Mouse (Mus musculus): ENCODE data around the gene Gm20441.

Gene Gm20441

DNA sequence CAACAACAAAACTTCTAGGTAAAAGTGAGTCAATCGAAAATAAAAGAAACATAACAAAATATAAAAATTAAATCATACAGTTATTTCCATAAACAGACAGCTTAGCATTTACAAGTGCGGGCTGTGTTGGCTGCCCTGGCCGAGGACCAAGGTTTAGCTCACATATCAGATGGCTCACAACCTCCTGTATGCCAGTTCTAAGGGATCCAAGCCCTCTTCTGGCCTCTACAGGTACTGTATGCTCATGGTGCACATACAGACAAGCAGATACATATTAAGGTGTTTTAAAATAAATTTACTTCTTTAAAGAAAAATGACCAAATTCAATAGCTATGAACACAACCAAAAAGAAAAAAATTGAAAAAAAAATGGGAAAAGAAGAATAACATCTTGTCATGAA is 20.4 kb downstream of the Gm20441 start:
- Histone ChIP-seq H3K36me3 (ENCODE audit: insufficient read depth, low read length) (peaks cover 64% of the 10 kb centered on the region), H3K27me3 (ENCODE audit: insufficient read depth, low read length) (no peaks in the 10 kb centered on the region), H3K9me3 (ENCODE audit: low read length) (no peaks in the 10 kb centered on the region), H3K4me3 (replicated peaks; ENCODE audit: low read length) (no peak overlapping the region), H3K4me1 (replicated peaks; ENCODE audit: low read depth, low read length) (peaks cover 30% of the 10 kb centered on the region)
- peak; percentile 45 for TF ChIP-seq CTCF (conservative IDR thresholded peaks at IDR 0.05; ENCODE audit: low read length)
- TF ChIP-seq POU5F1 (IDR thresholded peaks at IDR 0.05; ENCODE audit: borderline replicate concordance, low read length), result no peak
- TF ChIP-seq NANOG (IDR thresholded peaks at IDR 0.05; ENCODE audit: borderline replicate concordance, low read length), result no peak

DNA sequence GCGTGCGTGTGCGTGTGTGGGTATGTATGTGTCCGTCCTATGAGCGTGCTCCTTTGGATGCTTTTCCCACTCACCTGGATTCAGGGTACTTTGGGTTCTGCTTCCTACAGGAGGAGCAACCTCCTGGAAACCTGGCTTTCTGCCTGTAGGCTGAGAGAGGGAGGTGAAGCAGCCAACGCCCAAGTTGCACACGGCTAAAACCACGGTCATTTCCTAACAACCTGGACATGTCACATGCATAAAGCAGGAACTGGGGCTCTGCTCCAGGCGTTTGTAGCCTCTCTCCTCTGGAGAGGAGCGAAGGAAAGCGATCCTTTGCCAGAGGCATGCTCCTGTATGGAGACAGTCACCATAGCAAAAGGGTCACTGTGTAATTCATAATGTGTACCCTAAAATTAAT is 24.0 kb downstream of the Gm20441 start:
- no peak for TF ChIP-seq CTCF (conservative IDR thresholded peaks at IDR 0.05; ENCODE audit: low read length)
- no peak for TF ChIP-seq POU5F1 (IDR thresholded peaks at IDR 0.05; ENCODE audit: borderline replicate concordance, low read length)
- no peak for TF ChIP-seq NANOG (IDR thresholded peaks at IDR 0.05; ENCODE audit: borderline replicate concordance, low read length)

DNA sequence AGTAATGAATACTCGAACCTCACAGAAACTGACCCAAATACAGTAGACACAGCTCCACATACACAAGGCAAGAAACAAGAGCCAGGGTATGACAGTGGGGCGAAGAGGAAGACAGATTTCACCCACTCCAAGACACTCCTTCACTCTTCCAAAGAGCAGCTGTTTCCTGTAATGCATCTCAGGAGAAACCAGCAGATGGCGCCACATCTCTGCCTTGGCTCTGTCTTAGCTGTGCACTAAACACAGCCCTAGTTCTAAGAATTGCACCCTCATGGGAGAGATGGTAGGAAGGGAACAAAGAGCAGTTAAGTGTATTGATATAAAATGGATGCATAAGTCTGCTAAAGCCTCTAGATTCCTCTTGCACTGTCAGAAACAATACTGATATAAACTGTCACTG is 36.7 kb downstream of the Gm20441 start:
- Histone ChIP-seq H3K27me3 (ENCODE audit: insufficient read depth, low read length) (no peaks in the 10 kb centered on the region), H3K4me3 (replicated peaks; ENCODE audit: low read length) (no peak overlapping the region), H3K36me3 (ENCODE audit: insufficient read depth, low read length) (peaks cover 98% of the 10 kb centered on the region), H3K4me1 (replicated peaks; ENCODE audit: low read depth, low read length) (peaks cover 4% of the 10 kb centered on the region; the same call in 1 of the 2 replicates), H3K9me3 (ENCODE audit: low read length) (no peaks in the 10 kb centered on the region)
- TF ChIP-seq CTCF (conservative IDR thresholded peaks at IDR 0.05; ENCODE audit: low read length) (peak; percentile 79), POU5F1 (IDR thresholded peaks at IDR 0.05; ENCODE audit: borderline replicate concordance, low read length) (no peak), NANOG (IDR thresholded peaks at IDR 0.05; ENCODE audit: borderline replicate concordance, low read length) (no peak)

More for the DNA sequence above, 24.0 kb downstream of the Gm20441 start:
- H3K36me3 ChIP-seq (ENCODE audit: insufficient read depth, low read length), result peaks cover 90% of the 10 kb centered on the region
- H3K4me1 ChIP-seq (replicated peaks; ENCODE audit: low read depth, low read length), result peaks cover 24% of the 10 kb centered on the region
- H3K4me3 ChIP-seq (replicated peaks; ENCODE audit: low read length), result no peak overlapping the region
- H3K27me3 ChIP-seq (ENCODE audit: insufficient read depth, low read length), result no peaks in the 10 kb centered on the region
- H3K9me3 ChIP-seq (ENCODE audit: low read length), result no peaks in the 10 kb centered on the region

DNA sequence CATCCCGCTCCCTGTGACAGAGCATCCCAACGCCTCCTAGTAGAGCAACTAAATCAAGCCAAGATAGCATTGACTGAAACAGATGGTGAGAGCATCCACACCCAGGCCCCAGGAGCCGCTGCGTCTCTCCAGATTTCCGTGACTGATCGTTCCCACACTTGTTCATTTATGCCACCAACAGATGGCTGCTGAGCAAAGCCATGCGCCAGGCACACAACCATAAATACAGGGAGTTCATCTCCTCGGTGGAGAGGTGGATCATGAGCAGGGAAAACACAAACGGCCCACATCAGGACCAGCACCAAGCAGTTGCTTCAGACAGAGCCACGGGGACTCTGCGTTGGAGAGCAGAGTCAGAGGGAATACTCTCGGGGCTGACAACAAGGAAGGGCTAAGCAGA is 37.4 kb downstream of the Gm20441 start:
- no peak for TF ChIP-seq CTCF (conservative IDR thresholded peaks at IDR 0.05; ENCODE audit: low read length)
- TF ChIP-seq NANOG (IDR thresholded peaks at IDR 0.05; ENCODE audit: borderline replicate concordance, low read length), result no peak
- TF ChIP-seq POU5F1 (IDR thresholded peaks at IDR 0.05; ENCODE audit: borderline replicate concordance, low read length), result no peak
- Histone ChIP-seq H3K36me3 (ENCODE audit: insufficient read depth, low read length) (peaks cover 100% of the 10 kb centered on the region), H3K9me3 (ENCODE audit: low read length) (no peaks in the 10 kb centered on the region), H3K4me1 (replicated peaks; ENCODE audit: low read depth, low read length) (peaks cover 4% of the 10 kb centered on the region; the same call in 1 of the 2 replicates), H3K4me3 (replicated peaks; ENCODE audit: low read length) (no peak overlapping the region), H3K27me3 (ENCODE audit: insufficient read depth, low read length) (no peaks in the 10 kb centered on the region)

DNA sequence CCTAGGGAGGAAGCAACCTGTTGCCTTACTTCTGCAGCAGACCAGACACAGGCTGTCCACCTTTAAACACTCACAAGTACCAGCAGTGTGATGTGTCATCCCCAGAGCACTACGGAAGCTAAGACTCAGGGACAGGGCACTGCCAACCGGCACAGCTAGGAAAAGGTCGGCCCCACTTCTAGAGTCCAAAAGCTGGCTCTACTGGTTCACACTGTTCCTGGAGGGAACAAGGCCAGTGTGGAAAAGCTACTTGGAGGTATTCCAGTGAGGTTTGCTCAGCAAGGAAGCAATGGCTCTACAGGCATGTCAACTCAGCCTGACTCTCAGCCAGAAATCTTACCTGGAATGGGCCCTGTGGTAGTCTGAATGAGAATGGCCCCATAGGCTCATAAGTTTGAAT is 39.9 kb downstream of the Gm20441 start:
- H3K27me3 ChIP-seq (ENCODE audit: insufficient read depth, low read length), result no peaks in the 10 kb centered on the region
- no peak overlapping the region for H3K4me3 ChIP-seq (replicated peaks; ENCODE audit: low read length)
- TF ChIP-seq POU5F1 (IDR thresholded peaks at IDR 0.05; ENCODE audit: borderline replicate concordance, low read length) (no peak), CTCF (conservative IDR thresholded peaks at IDR 0.05; ENCODE audit: low read length) (no peak), NANOG (IDR thresholded peaks at IDR 0.05; ENCODE audit: borderline replicate concordance, low read length) (no peak)
- H3K4me1 ChIP-seq (replicated peaks; ENCODE audit: low read depth, low read length), result peaks cover 4% of the 10 kb centered on the region; the same call in 1 of the 2 replicates
- H3K36me3 ChIP-seq (ENCODE audit: insufficient read depth, low read length), result peaks cover 100% of the 10 kb centered on the region
- H3K9me3 ChIP-seq (ENCODE audit: low read length), result no peaks in the 10 kb centered on the region

DNA sequence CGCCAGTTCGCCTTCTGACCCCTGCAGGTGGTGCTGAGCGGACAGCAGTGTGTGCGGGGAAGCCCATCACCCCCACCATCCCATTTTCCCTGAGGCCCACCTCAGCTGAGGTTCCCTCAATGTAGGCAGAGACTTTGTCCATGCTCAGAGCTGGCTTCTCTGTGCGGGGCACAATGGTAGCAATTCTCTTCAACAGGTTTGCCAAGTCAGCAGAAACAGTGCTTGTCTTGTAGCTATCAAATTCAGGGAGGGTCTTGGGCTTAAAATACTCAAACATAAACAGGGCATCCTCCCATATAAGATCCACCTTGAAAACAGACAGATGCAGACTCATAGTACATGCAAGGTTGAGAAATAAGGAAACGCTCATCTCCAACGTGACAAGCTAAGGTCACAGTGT is 55.3 kb downstream of the Gm20441 start:
- no peak for TF ChIP-seq NANOG (IDR thresholded peaks at IDR 0.05; ENCODE audit: borderline replicate concordance, low read length)
- TF ChIP-seq POU5F1 (IDR thresholded peaks at IDR 0.05; ENCODE audit: borderline replicate concordance, low read length), result no peak
- TF ChIP-seq CTCF (conservative IDR thresholded peaks at IDR 0.05; ENCODE audit: low read length), result no peak
- no peak overlapping the region for H3K4me3 ChIP-seq (replicated peaks; ENCODE audit: low read length)
- H3K27me3 ChIP-seq (ENCODE audit: insufficient read depth, low read length), result no peaks in the 10 kb centered on the region
- 0 out of 2 replicates have a peak, but pooled peaks cover 5% of the 10 kb centered on the region for H3K4me1 ChIP-seq (replicated peaks; ENCODE audit: low read depth, low read length)
- H3K36me3 ChIP-seq (ENCODE audit: insufficient read depth, low read length), result peaks cover 100% of the 10 kb centered on the region
- H3K9me3 ChIP-seq (ENCODE audit: low read length), result no peaks in the 10 kb centered on the region
